Mouse (Mus musculus) kidney, postnatal 14 days (tissue): ENCODE data around the gene Calcoco2.
"Not testable (repeated sequence)": the region's sequence is repeated elsewhere in the genome, so short reads cannot be mapped to it uniquely, and the experiment has no call there.

ENCODE experiments used
- DNase-seq: peaks from one replicate; pipeline ENCODE4 v3.0.0; 2022; ENCODE audit warnings: mixed read lengths

Calcoco2 gene

GRCm38 (mm10) chr11:96111751-96112150 is at the start of gene Calcoco2:
Gene Calcoco2, minus strand, starts transcription at chr11:96111964.
- no peak for DNase-seq

GRCm38 (mm10) chr11:96147471-96147870 is 35.7 kb upstream of the Calcoco2 start:
- DNase-seq: no peak

- peak; percentile 86 for DNase-seq
Measured at GRCm38 (mm10) chr11:96145622-96146270, 34.0 kb upstream of the Calcoco2 start.

GRCm38 (mm10) chr11:96143766-96144165 is 32.0 kb upstream of the Calcoco2 start:
- DNase-seq: no peak

- DNase-seq: peak; percentile 75
Measured at GRCm38 (mm10) chr11:96140726-96141175, 29.0 kb upstream of the Calcoco2 start.

GRCm38 (mm10) chr11:96135847-96136246 is 24.1 kb upstream of the Calcoco2 start:
- no peak for DNase-seq

GRCm38 (mm10) chr11:96133239-96133865 is 21.6 kb upstream of the Calcoco2 start, which contains the start of gene Ttll6:
Gene Ttll6, plus strand, starts transcription at chr11:96133786.
- peak; percentile 66 for DNase-seq

- DNase-seq: no peak
Measured at GRCm38 (mm10) chr11:96130606-96131005, 18.8 kb upstream of the Calcoco2 start.

- peak; percentile 34 for DNase-seq
Measured at GRCm38 (mm10) chr11:96124052-96124914, 12.5 kb upstream of the Calcoco2 start.

GRCm38 (mm10) chr11:96122806-96123205 is 11.0 kb upstream of the Calcoco2 start:
- DNase-seq: not testable (repeated sequence)

- no peak for DNase-seq
Measured at GRCm38 (mm10) chr11:96119401-96119800, 7.6 kb upstream of the Calcoco2 start.

GRCm38 (mm10) chr11:96116925-96117324 is 5.2 kb upstream of the Calcoco2 start:
- DNase-seq: not testable (repeated sequence)

- no peak for DNase-seq
Measured at GRCm38 (mm10) chr11:96116116-96116515, 4.4 kb upstream of the Calcoco2 start.

GRCm38 (mm10) chr11:96115416-96115815 is 3.7 kb upstream of the Calcoco2 start:
- DNase-seq: no peak

- DNase-seq: no peak
Measured at GRCm38 (mm10) chr11:96114077-96114476, 2.3 kb upstream of the Calcoco2 start.

GRCm38 (mm10) chr11:96110950-96111349 is 814 bp downstream of the Calcoco2 start:
- DNase-seq: not testable (repeated sequence)

GRCm38 (mm10) chr11:96108376-96108775 is 3.4 kb downstream of the Calcoco2 start:
- no peak for DNase-seq

- peak; percentile 43 for DNase-seq
Measured at GRCm38 (mm10) chr11:96093361-96093760, 18.4 kb downstream of the Calcoco2 start.

GRCm38 (mm10) chr11:96092674-96093291 is 19.0 kb downstream of the Calcoco2 start:
- DNase-seq: peak; percentile 8

- DNase-seq: peak; percentile 37
Measured at GRCm38 (mm10) chr11:96091073-96091472, 20.7 kb downstream of the Calcoco2 start.

GRCm38 (mm10) chr11:96087981-96088380 is 23.8 kb downstream of the Calcoco2 start:
- DNase-seq: no peak

GRCm38 (mm10) chr11:96082682-96083081 is 29.1 kb downstream of the Calcoco2 start:
- no peak for DNase-seq

- no peak for DNase-seq
Measured at GRCm38 (mm10) chr11:96080736-96081135, 31.0 kb downstream of the Calcoco2 start.
